Mouse (Mus musculus) neural tube, embryonic 13.5 days (tissue): Measurements from ENCODE around the gene Pth1r. TPM values are rescaled to one million over a fixed set of nuclear protein-coding genes. Genes with fewer than 3 reads are reported as not detected.

Experiments used
- ATAC-seq: fragments of 200-750 bp; cut with Nextera tagmentation; 2 replicates; pipeline ENCODE4 v1.8.0; 2017; ENCODE audit warnings: low read depth, mild to moderate bottlenecking, moderate TSS enrichment, moderate library complexity
- H3K27ac ChIP-seq: fragments of 300-500 bp; sonication (generic); replicated peaks from 2 replicates; pipeline ENCODE4 v1.5.1; 2015; ENCODE audit warnings: moderate library complexity, mild to moderate bottlenecking, inconsistent platforms
- H3K27me3 ChIP-seq: fragments of 300-500 bp; sonication (generic); 2 replicates; pipeline ENCODE4 v1.6.1; 2015; ENCODE audit warnings: mild to moderate bottlenecking, inconsistent platforms
- H3K36me3 ChIP-seq: fragments of 300-500 bp; sonication (generic); 2 replicates; pipeline ENCODE4 v1.6.1; 2015; ENCODE audit warnings: mild to moderate bottlenecking, inconsistent platforms
- H3K4me1 ChIP-seq: fragments of 300-500 bp; sonication (generic); replicated peaks from 2 replicates; pipeline ENCODE4 v1.6.1; 2015; ENCODE audit warnings: inconsistent platforms
- H3K4me2 ChIP-seq: fragments of 300-500 bp; sonication (generic); 2 replicates; pipeline ENCODE4 v1.6.1; 2015; ENCODE audit warnings: inconsistent platforms, mild to moderate bottlenecking, moderate library complexity
- H3K4me3 ChIP-seq: fragments of 300-500 bp; sonication (generic); 2 replicates; pipeline ENCODE4 v1.5.1; 2015; ENCODE audit warnings: mild to moderate bottlenecking, inconsistent platforms
- H3K9ac ChIP-seq: fragments of 300-500 bp; sonication (generic); 2 replicates; pipeline ENCODE4 v1.6.1; 2015; ENCODE audit warnings: moderate library complexity, mild to moderate bottlenecking, inconsistent platforms
- H3K9me3 ChIP-seq: fragments of 300-500 bp; sonication (generic); 2 replicates; pipeline ENCODE4 v1.6.1; 2016; ENCODE audit warnings: inconsistent platforms
- WGBS: fragments of 180-500 bp; shearing (Covaris S2); methylation state at CpG from one replicate; pipeline ENCODE4 v1.1.7; 2015; 5-methylcytosine and 5-hydroxymethylcytosine counted together
- polyA plus RNA-seq: library from polyadenylated mRNA; unstranded; fragments of >200 nt; fragmentation: Nextera tagmentation; extraction: Ambion mirVana; gene quantifications from 2 replicates; pipeline ENCODE4 v1.2.1, GENCODE M21; 2015

The Pth1r gene
- polyA plus RNA-seq, 1 experiment from 2014 or later, result 17.6 TPM

DNA sequence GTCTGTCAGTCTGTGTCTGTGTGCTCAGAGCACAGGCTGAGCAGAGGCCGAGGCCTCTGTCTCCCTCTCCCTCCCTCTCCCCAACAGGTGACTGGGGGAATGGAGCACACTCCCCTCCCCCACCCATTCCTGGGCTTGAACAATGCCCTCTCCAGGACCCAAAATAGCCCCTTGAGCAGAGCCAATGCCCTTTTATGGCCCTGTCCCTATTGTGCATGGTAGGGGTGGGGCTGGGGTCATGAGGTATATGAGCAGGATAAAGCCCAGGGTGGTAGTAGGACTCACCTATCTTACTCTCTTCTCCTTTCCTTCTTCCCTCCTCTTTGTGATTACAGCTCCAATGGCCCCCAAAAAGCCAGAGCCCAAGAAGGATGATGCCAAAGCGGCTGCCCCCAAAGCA, 16.5 kb upstream of the Pth1r start:
- 52% methylated on average over 2 of the region's 2 CpGs for WGBS
- H3K9ac ChIP-seq, result no peak overlapping the region
- no peak for ATAC-seq
- no peaks in the 10 kb centered on the region for H3K9me3 ChIP-seq
- no peaks in the 10 kb centered on the region; the same call in 1 of the 2 replicates for H3K4me1 ChIP-seq
- H3K36me3 ChIP-seq, result no peaks in the 10 kb centered on the region
- no peak overlapping the region for H3K4me2 ChIP-seq
- no peak overlapping the region for H3K27ac ChIP-seq
- H3K27me3 ChIP-seq, result no peaks in the 10 kb centered on the region; the same call in 1 of the 2 replicates
- no peak overlapping the region for H3K4me3 ChIP-seq

DNA sequence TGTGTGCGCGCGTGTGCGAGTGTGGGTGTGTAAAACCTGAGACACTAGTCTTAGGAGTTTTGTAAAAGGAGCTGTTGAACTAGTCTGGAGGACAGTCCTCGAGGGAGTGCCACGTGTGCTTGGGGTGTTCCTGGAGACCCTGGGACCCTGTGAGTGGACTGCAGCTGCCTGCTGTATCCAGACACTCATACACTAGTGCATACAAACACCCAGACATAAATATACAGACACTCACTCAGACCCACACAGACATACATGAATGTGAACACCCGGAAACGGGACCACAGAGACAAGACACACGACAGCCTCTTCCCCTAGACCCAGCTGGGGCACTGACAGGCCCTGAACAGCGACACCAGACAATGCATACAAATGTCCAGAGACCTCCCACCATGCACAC, 15.8 kb upstream of the Pth1r start:
- Histone ChIP-seq H3K4me2 (no peak overlapping the region), H3K27me3 (no peaks in the 10 kb centered on the region; the same call in 1 of the 2 replicates), H3K4me3 (no peak overlapping the region), H3K9ac (no peak overlapping the region), H3K9me3 (no peaks in the 10 kb centered on the region), H3K36me3 (no peaks in the 10 kb centered on the region), H3K27ac (no peak overlapping the region), H3K4me1 (no peaks in the 10 kb centered on the region; the same call in 1 of the 2 replicates)
- 70% methylated on average over 10 of the region's 10 CpGs for WGBS
- no peak for ATAC-seq

DNA sequence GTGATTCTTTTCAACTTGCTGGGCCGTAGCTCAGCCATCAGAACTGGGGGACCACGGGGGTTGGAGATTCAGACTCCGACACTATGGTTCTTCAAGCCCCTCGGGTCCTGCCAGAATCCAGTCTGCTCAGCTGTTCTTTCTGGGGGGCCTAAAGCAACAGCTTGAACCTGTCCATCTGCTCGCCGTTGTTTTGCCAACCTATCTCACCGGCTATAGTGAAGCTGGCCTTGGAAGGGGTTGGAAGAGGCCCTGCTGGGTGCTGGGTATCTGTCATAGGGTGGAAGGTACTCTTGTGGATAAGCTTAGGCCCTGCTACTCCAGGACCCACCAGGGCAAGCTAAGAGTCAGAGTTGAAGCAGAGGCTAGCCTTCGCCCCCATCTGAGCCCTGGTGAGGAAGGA, 13.9 kb upstream of the Pth1r start:
- no peak overlapping the region for H3K4me2 ChIP-seq
- no peaks in the 10 kb centered on the region for H3K36me3 ChIP-seq
- no peaks in the 10 kb centered on the region; the same call in 1 of the 2 replicates for H3K4me1 ChIP-seq
- H3K27me3 ChIP-seq, result no peaks in the 10 kb centered on the region; the same call in 1 of the 2 replicates
- H3K9me3 ChIP-seq, result no peaks in the 10 kb centered on the region
- H3K27ac ChIP-seq, result no peak overlapping the region
- H3K4me3 ChIP-seq, result no peak overlapping the region
- no peak overlapping the region for H3K9ac ChIP-seq
- 90% methylated on average over 8 of the region's 8 CpGs for WGBS
- no peak for ATAC-seq

DNA sequence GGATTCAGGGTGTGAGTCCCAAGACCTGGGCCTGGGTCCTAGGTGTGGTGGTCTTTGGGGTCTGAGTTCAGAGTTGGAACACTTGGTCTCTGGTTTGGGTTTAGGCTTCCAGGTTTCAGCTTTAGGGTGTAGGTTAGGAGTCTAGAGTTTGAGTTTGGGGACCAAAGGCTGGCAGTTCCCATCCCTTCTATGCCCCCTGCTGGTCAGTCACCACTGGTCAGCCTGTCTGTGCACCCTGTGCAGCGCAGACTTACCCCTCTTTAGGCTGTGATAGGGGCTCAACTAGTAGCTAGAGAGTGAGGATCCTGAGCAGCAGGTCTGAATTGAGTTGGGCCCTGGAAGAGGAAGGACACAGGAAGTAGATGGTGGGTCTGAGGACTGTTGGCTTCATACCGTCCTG, 12.3 kb upstream of the Pth1r start:
- no peak overlapping the region for H3K9ac ChIP-seq
- H3K27ac ChIP-seq, result no peak overlapping the region
- no peak for ATAC-seq
- no peak overlapping the region for H3K4me3 ChIP-seq
- H3K27me3 ChIP-seq, result no peaks in the 10 kb centered on the region; the same call in 1 of the 2 replicates
- WGBS, result 59% methylated on average over 2 of the region's 2 CpGs
- H3K36me3 ChIP-seq, result no peaks in the 10 kb centered on the region
- H3K9me3 ChIP-seq, result no peaks in the 10 kb centered on the region
- H3K4me1 ChIP-seq, result no peaks in the 10 kb centered on the region; the same call in 1 of the 2 replicates
- no peak overlapping the region for H3K4me2 ChIP-seq

DNA sequence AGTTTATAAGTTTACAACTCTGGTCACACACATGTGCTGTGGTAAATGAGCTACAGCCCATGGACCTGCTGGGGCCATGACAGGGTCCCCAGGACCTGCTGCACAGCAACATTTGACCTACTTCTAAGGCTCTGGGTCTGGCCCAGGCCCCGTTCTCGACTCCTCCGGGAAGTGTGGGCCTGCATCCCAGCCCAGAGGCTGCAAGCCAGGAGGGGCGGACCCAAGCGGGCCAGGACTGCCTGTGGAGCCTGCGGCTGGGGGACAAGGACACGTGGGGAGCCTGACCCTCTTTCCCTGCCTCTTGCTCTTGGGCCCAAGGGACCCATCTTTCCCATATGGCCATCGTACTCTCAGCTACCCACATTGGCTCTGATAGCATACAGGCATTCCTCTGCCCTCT, 11.7 kb upstream of the Pth1r start:
- Histone ChIP-seq H3K4me3 (no peak overlapping the region), H3K27ac (no peak overlapping the region), H3K4me1 (no peaks in the 10 kb centered on the region; the same call in 1 of the 2 replicates), H3K9ac (no peak overlapping the region), H3K36me3 (no peaks in the 10 kb centered on the region), H3K9me3 (no peaks in the 10 kb centered on the region), H3K27me3 (no peaks in the 10 kb centered on the region; the same call in 1 of the 2 replicates), H3K4me2 (no peak overlapping the region)
- WGBS, result 65% methylated on average over 8 of the region's 8 CpGs
- no peak for ATAC-seq

DNA sequence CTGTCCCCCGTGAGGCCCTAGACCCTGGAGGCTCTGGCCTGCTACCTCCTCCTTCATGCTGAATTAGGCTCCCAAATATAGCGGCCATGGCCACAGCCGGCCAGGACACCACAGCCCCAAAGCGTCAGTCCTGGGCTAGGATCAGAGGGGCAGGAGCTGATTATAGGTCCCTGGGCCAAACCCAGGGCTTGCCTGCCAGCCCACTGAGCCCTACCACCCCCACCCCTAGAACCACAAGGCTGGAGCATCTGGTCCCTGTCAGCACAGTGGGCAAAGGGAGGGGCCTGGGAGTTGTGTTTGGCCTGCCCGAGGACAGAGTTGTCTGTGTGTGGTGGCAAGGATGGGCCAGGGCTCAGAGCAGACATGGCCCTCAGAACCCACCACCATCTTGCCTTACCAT, 10.9 kb upstream of the Pth1r start:
- Histone ChIP-seq H3K27ac (no peak overlapping the region), H3K9me3 (no peaks in the 10 kb centered on the region), H3K36me3 (no peaks in the 10 kb centered on the region), H3K4me2 (no peak overlapping the region), H3K27me3 (no peaks in the 10 kb centered on the region), H3K9ac (no peak overlapping the region), H3K4me1 (no peaks in the 10 kb centered on the region; the same call in 1 of the 2 replicates), H3K4me3 (no peak overlapping the region)
- ATAC-seq, result no peak
- WGBS, result 82% methylated on average over 5 of the region's 5 CpGs

DNA sequence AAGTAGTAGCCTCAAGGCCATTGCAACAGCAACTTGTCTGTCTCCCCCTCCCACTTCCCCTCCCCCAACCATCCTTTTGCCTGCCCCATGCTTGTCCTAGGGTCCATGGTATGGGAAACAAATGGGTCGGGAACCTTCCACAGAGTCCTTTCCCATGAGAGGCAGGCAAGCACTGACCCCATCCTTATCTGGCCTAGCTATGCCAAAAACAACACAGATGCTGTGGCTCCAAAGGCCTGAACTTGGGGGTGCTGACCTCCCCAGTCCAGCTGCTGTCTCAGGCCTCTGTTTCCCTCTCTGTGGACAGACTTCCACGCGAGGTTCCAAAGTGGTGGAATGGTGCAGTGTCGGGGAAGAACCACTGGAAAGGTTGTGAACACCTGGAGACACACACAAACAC, 6.8 kb upstream of the Pth1r start:
- H3K36me3 ChIP-seq, result no peaks in the 10 kb centered on the region
- H3K4me3 ChIP-seq, result no peak overlapping the region
- no peak overlapping the region for H3K4me2 ChIP-seq
- H3K4me1 ChIP-seq, result no peaks in the 10 kb centered on the region; the same call in 1 of the 2 replicates
- no peak overlapping the region for H3K9ac ChIP-seq
- H3K9me3 ChIP-seq, result no peaks in the 10 kb centered on the region
- ATAC-seq, result no peak
- H3K27ac ChIP-seq, result no peak overlapping the region
- WGBS, result 71% methylated on average over 4 of the region's 4 CpGs
- no peaks in the 10 kb centered on the region; the same call in 1 of the 2 replicates for H3K27me3 ChIP-seq

DNA sequence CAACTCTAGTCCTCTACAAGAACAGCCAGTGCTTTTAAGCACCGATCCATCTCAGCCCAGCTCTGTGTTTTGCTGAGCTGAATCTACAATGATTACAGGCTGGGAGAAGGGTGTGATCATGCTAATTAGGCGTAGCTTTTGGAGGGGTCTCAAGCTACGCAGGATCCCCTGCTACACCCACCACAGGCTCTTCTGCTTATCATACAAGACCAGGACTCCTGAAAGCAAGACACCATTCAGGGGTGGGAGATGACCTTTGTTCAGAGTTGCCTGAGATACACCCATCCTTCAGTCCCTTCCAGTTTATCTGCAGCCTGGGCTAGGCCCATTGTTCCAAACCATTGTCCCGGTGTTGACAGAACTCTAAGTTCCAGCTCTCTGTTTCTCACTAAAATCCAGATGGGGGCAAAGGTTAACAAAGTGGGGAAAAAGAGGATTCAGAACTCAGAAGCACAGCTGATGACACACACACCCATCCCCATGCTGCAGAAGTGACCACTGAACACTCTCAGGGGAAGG, 6.0 kb upstream of the Pth1r start:
- WGBS, result 78% methylated on average over 4 of the region's 4 CpGs
- H3K27me3 ChIP-seq, result no peaks in the 10 kb centered on the region; the same call in 1 of the 2 replicates
- no peak overlapping the region for H3K4me3 ChIP-seq
- no peak overlapping the region for H3K4me2 ChIP-seq
- no peak for ATAC-seq
- H3K9ac ChIP-seq, result no peak overlapping the region
- H3K9me3 ChIP-seq, result no peaks in the 10 kb centered on the region
- no peaks in the 10 kb centered on the region for H3K36me3 ChIP-seq
- H3K4me1 ChIP-seq, result no peaks in the 10 kb centered on the region
- no peak overlapping the region for H3K27ac ChIP-seq

DNA sequence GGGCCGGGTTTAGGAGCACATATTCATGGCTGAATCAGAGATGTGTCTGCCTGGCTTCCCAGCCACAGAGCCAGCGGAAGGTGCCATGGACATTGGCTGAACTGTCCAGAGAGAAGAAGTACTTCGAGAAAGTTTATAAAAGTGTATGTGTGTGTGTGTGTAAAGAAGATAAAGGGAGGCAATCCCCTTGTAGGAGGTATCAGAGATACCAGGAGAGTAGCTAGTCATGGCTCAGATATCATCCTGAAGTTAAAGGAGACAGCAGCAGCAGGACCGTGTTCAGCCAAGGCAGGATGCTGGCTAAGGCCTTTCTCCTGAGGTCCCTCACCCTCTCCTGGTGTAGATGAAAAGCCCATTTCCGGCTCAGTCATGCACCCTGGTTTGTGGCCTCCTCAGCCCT, 4.5 kb upstream of the Pth1r start:
- no peaks in the 10 kb centered on the region for H3K36me3 ChIP-seq
- H3K27ac ChIP-seq, result no peak overlapping the region
- no peak for ATAC-seq
- no peak overlapping the region for H3K4me3 ChIP-seq
- no peak overlapping the region for H3K4me2 ChIP-seq
- no peaks in the 10 kb centered on the region for H3K9me3 ChIP-seq
- H3K27me3 ChIP-seq, result no peaks in the 10 kb centered on the region; the same call in 1 of the 2 replicates
- 80% methylated on average over 5 of the region's 5 CpGs for WGBS
- H3K4me1 ChIP-seq, result peaks cover 1% of the 10 kb centered on the region; the same call in 1 of the 2 replicates
- no peak overlapping the region for H3K9ac ChIP-seq

DNA sequence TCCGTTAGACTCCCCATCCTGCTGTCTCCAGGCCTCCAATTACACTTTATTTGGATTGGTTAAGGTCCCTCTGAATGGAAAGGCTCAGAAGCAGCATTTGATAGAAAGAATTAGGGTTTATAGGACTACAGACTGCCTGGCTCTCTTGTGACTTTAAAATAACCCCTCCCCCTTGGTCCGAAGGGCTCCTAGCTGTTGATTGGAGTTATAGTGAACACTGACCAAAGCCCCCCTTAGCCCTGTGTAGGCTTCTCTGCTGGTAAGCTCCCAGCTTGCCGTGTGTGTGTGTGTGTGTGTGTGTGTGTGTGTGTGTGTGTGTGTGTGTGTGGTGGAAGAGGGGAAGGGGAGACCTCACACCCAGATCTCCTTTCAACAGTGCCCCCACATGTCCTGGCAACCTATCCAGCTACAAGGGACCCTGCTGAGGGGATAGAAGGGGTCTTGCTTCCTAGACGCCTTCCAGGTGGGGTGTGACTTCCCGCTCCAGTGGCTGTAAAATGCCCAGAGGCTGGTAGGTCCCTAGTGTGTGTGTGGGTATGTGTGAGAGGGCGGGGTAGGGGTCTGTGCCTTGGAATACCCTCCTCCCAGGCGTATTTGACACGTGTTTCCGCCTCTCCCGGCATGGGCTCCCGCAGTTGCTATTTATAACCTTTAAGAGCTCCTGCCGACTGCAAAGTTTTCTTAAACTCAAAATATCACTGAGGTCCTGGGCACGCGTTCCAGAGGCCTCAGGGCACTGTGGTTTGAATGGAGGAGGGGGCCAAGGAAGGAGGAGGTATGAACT, 3.7 kb upstream of the Pth1r start:
- Histone ChIP-seq H3K27ac (no peak overlapping the region), H3K27me3 (peaks cover under 1% of the 10 kb centered on the region; the same call in 1 of the 2 replicates), H3K4me1 (peaks cover 5% of the 10 kb centered on the region; the same call in 1 of the 2 replicates), H3K4me2 (no peak overlapping the region), H3K36me3 (no peaks in the 10 kb centered on the region), H3K9me3 (no peaks in the 10 kb centered on the region), H3K4me3 (no peak overlapping the region), H3K9ac (no peak overlapping the region)
- ATAC-seq, result no peak
- 37% methylated on average over 14 of the region's 14 CpGs for WGBS

DNA sequence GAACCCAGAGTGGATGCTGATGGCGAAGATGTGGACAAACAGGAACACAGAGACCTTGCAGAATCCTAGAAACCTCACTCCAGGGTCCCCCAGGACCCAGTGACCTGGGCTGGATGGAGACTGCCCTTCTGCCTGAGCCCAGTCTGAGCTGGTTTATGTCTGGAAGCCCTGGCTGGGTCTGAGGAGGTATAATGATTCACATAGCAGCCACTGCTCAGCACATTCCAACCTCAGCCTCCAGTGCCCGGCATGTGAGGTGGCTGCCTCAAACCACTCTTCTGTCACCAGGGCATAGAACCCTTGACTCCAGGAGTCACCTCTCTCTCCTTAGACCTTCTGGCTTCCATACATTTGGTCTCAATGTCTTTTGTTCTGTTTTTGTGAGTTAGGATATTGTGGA, 1.5 kb upstream of the Pth1r start:
- H3K36me3 ChIP-seq, result no peaks in the 10 kb centered on the region
- H3K27ac ChIP-seq, result no peak overlapping the region
- H3K4me3 ChIP-seq, result no peak overlapping the region
- peaks cover 5% of the 10 kb centered on the region; the same call in 1 of the 2 replicates for H3K4me1 ChIP-seq
- ATAC-seq, result no peak
- no peak overlapping the region for H3K9ac ChIP-seq
- H3K4me2 ChIP-seq, result no peak overlapping the region
- no peaks in the 10 kb centered on the region for H3K9me3 ChIP-seq
- 82% methylated on average over 2 of the region's 2 CpGs for WGBS
- H3K27me3 ChIP-seq, result peaks cover 18% of the 10 kb centered on the region

DNA sequence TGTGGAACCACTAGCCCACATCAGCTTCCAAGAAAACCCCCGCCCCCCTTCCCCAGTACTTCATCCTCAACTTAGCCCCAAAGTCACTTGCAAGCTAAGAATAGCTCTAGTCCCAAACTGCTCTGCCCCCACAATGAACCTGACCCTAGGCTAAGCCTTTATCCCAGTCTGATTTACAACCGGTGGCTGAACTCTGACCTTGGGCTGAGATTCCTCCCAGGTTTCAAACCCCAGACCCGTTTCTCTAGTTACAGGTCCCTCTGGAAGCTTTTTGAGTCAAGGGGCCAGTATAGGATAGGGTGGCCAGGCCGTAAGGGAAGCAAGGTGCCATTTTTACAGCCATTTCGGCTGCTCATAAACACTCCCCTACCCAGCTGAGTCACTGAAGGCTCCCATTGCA, 707 bp downstream of the Pth1r start:
- 12% methylated on average over 5 of the region's 5 CpGs for WGBS

More for the DNA sequence above, 707 bp downstream of the Pth1r start:
- no peak overlapping the region for H3K9ac ChIP-seq
- H3K4me3 ChIP-seq, result no peak overlapping the region
- peaks cover 18% of the 10 kb centered on the region for H3K4me1 ChIP-seq
- H3K36me3 ChIP-seq, result no peaks in the 10 kb centered on the region
- H3K27me3 ChIP-seq, result peaks cover 26% of the 10 kb centered on the region
- ATAC-seq, result no peak
- H3K4me2 ChIP-seq, result no peak overlapping the region
- no peaks in the 10 kb centered on the region for H3K9me3 ChIP-seq
- H3K27ac ChIP-seq, result no peak overlapping the region
